Mouse (Mus musculus) layer of hippocampus, postnatal 25 days (tissue): ENCODE data around the gene Cyp26b1. TPM values are rescaled to one million over a fixed set of nuclear protein-coding genes. Genes with fewer than 3 reads are reported as not detected.

Experiments used
- DNase-seq, 2 experiments: peaks; one replicate each; pipeline ENCODE4 v3.0.0; 2022; ENCODE audit warnings: mixed read lengths in 2 of 2, low spot score in 1 of 2; ENCODE audit errors: extremely low spot score in 1 of 2
- total RNA-seq, 2 experiments: library from RNA; stranded (reverse); gene quantifications; 2 replicates each; pipeline ENCODE4 v1.2.3; 2021

The Cyp26b1 gene
- total RNA-seq, 2 experiments from 2014 or later: 11.1 to 11.5 TPM

DNA sequence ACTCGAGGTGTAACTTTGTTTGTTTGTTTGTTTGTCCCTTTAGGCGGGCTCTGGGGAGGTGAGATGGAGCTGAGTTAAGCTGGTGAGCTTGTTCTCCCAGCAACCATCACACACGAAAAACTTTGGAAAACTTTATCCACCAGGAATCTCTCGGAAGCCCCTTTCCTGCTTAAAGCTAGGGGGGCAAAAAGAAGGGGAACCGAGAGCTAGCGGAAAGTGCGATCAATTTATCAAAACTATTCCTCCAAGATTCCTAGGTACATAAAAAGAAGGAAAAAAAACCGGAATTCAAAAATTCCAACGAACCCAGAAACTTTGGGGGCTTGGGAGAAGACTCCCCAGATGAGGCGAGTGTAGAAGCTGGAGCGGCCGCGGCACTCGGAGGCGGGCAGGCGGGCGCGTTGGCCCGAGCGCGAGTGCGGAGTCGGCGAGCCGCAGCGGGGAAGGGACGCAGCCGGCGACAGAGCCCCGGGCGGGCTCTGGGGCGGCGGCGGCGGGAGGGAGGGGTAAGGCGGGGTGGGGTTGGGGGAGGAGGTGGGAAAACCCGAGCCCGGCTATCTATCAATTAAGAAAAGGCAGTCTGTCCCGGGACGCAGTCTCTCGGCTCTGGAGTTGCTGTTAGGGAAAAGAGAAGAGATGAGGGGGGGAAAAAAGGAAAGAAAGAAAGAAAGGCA lies 5.3 kb downstream of the Cyp26b1 start:
- DNase-seq: no peak

DNA sequence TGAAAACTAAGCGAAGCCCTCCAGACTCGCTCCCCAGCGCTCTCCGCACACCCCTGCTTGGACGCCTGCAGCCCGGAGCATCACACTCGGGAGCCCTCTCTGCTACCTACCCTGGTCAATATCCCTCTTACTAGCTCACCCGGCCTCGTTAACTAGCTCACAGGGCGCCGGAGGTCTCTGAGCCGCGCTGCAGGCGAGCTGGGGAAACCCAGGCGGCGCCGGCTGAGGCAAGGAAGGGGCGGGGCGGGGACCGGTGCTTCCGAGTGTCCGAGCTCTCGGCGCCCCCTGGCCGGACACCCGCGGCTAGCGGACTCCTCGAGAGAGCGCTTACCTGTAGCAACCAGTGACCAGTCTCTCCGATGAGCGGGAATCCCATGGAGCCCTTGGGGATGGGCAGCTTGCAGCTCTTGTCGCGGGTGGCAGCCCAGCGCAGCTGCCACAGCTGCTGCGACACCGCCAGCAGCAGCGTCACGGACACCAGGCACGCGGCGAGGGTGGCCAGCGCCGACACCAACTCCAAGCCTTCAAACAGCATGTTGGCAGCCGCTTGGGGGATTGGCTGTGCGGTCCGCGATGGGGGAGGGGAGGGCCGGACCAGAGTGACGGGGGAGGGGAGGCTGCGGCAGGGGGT lies 6.1 kb downstream of the Cyp26b1 start:
- no peak for DNase-seq

- no peak for DNase-seq
Observed at GRCm38 (mm10) chr6:84586551-84587200, 7.0 kb downstream of the Cyp26b1 start.

GRCm38 (mm10) chr6:84585686-84586300 lies 7.9 kb downstream of the Cyp26b1 start:
- no peak for DNase-seq

- DNase-seq: no peak
Observed at GRCm38 (mm10) chr6:84584783-84585685, 8.7 kb downstream of the Cyp26b1 start.

- no peak for DNase-seq
Observed at GRCm38 (mm10) chr6:84583841-84584782, 9.6 kb downstream of the Cyp26b1 start.

GRCm38 (mm10) chr6:84583371-84583770 lies 10.3 kb downstream of the Cyp26b1 start:
- DNase-seq: no peak

DNA sequence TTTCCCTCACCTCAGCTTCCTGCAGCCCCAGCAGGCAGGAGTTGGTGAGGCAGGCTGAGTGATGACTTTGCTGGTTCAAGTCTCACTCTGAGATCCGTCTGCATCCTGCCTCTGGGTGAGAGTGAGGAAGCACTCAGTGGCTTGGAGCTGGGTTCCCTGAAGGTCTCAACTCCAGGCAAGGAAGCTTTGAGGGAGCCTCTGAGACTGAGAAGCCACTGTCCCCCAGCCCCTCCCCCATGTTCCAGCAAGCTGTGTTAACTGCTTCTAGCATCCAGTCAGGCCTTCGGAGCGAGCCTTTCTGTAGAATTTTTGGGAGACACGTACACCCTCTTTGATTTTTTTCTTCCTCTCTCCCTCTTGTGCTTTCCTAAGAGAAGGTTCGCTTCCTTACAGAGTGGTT lies 10.9 kb downstream of the Cyp26b1 start:
- no peak for DNase-seq

GRCm38 (mm10) chr6:84581833-84582445 lies 11.8 kb downstream of the Cyp26b1 start:
- no peak for DNase-seq

DNA sequence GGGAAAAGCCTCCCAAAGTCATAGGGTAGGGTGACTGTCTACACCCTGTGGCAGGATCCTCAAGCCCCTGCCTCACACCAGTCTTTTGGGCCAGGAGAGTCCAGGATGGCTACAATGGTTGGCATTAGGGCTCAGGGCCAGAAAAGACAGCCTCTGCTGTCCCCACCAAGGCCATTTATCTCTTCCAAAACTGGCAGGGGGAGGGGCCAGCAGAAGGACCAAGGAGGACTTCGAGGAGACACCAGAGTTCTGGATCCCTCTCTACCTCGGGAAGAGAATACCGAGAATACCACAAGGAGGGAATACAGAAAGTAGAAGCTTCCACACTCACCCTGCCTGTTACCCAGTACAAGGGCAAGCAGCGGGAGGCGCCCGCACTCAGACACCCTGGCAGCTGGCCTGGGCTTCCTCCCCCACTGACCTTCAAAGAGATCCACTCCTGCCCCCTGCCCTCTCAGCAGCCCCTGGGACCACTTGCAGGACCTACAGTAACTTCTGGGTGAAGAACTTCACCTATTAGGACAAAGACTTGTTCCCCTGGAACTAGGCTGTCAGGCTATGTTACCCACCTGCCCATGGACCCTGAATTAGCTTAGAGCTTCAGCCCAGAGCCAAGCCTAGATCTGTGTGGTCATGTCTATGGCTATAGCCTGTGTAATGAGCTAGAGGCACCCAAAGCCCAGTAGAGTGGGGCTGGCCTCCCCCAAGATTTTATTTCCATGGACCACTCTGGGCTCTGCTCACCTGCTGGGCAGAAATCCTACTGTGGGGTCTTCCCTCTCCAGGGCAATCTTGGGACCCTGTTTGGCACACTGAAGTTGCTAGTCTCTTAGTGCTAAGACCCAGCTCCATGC lies 12.5 kb downstream of the Cyp26b1 start:
- DNase-seq: no peak

- DNase-seq: no peak
Observed at GRCm38 (mm10) chr6:84579508-84579907, 14.2 kb downstream of the Cyp26b1 start.

- peak in 1 of 2 experiments; percentile 55 for DNase-seq
Observed at GRCm38 (mm10) chr6:84578928-84579327, 14.8 kb downstream of the Cyp26b1 start.

DNA sequence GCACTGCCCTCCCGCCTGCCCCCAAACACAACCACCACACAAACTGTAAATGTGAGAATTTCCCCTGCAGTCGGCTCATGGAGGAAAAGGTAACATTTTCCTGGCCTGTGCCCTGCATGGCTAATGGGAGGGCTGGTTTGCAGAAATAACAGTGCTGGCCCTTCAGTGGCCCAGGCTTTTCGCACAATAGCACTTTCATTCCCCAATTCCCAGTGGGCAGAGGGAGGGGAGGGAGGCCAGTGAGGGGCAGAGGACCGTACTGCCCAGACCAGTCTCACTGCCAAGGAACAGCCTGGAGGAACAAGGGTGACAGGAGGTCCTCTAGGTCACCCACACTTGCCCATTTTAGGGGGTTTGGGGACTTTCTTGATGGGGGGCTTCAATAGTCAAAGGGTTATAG lies 15.8 kb downstream of the Cyp26b1 start:
- no peak for DNase-seq

DNA sequence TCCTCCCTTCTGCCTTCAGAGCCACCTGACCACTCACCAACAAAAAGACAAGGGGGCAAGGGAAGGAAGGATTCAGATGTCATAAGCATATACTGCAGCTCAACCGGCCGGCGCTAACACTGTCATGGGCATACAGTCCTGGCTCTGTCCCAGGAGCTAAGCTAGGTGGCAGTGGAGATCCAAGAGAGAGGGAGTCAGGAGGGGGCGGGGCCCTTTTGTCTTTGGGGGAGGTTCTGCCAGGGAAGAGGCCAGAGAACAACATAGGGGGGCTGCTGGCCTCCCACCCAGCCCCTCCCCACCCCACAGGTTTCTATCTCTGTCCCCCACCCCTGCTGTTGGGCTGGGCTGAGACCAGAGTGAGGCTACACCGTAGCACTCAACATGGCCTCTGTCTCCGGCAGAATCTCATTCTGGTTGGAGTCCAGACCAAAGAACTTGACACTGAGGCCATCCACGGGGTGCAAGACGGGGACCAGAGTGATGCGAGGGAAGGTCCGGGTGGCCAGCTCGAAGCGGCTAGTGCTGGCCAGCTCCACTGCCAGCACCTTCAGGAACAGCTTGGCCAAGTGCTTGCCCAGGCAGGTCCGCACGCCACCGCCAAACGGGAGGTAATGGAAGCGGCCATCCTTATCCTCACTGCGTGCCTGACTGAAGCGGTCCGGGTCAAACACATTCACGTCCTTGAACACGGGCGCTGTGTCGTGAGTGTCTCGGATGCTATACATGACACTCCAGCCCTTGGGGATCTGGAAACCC lies 19.6 kb downstream of the Cyp26b1 start:
- DNase-seq: no peak

DNA sequence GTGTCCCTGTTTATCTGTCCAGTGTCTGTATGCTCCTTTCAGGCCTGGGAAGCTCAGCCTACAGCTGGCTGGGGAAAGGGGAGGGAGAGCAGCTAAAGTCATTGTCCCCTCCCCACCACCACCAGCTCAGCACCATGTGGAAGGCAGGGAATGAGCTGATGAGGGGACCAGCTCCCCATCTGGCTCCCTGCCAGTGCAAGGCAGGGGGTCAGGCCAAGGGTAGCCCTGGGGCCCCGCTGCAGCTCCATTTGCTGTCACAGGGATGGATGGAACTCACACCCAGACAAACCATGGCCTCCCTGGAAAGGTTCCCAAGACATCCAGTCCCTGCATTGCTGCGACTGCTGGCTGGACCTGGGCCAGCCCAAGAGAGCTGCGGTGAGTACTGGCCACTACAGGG lies 23.7 kb downstream of the Cyp26b1 start:
- no peak for DNase-seq

GRCm38 (mm10) chr6:84569590-84569989 lies 24.1 kb downstream of the Cyp26b1 start:
- DNase-seq: no peak

- no peak for DNase-seq
Observed at GRCm38 (mm10) chr6:84568880-84569279, 24.8 kb downstream of the Cyp26b1 start.
